Comparison of ENCODE assay signal across 10 mouse cellular contexts in genomic region chr19:10198723-10199122, GRCm38 (mm10). TPM values are rescaled to one million over a fixed set of nuclear protein-coding genes. Genes with fewer than 3 reads are reported as not detected.
A peak's percentile ranks its signal among the peaks of the same experiment; 100 is the strongest.
DNase-seq lines count a peak whose midpoint lies in the region; ATAC-seq and TF ChIP-seq lines count a peak whose summit lies in the region.
"Had no signal": no experiment of that assay in that cellular context is flagged by ENCODE, and none has a peak within 500 bp of the region (broad histone marks: within the 10 kb centered on the region; RNA-seq: fewer than 3 reads in every experiment).

No protein-coding gene starts in this region.

- H3K27me3 ChIP-seq in midbrain, embryonic 10.5 days (ENCODE audit: low read depth, poor library complexity, severe bottlenecking): no peaks in the 10 kb centered on the region
- H3K27me3 ChIP-seq in midbrain, embryonic 16.5 days (ENCODE audit: control insufficient read depth, insufficient read depth, low read depth, low read length): no peaks in the 10 kb centered on the region
- H3K27me3 ChIP-seq in intestine, embryonic 16.5 days (replicated peaks; ENCODE audit: control insufficient read depth, insufficient read depth, low read length): no peaks in the 10 kb centered on the region
- no peaks in the 10 kb centered on the region for H3K27me3 ChIP-seq in liver, embryonic 12.5 days (replicated peaks)
- no peaks in the 10 kb centered on the region for H3K27me3 ChIP-seq in neural tube, embryonic 13.5 days
- H3K27me3 ChIP-seq in stomach, postnatal 0 days (ENCODE audit: control insufficient read depth, insufficient read depth, low read length): no peaks in the 10 kb centered on the region
- H3K27me3 ChIP-seq: embryonic facial prominence, embryonic 13.5 days; stomach, embryonic 15.5 days had no signal

- 31% methylated on average over 3 of the region's 3 CpGs for WGBS in midbrain, embryonic 10.5 days
- 31% methylated on average over 3 of the region's 3 CpGs for WGBS in midbrain, embryonic 16.5 days
- WGBS in intestine, embryonic 16.5 days: 23% methylated on average over 3 of the region's 3 CpGs
- 28% methylated on average over 3 of the region's 3 CpGs for WGBS in liver, embryonic 12.5 days (ENCODE audit: insufficient replicate concordance)
- WGBS in neural tube, embryonic 13.5 days: 29% methylated on average over 3 of the region's 3 CpGs
- WGBS in stomach, postnatal 0 days: 27% methylated on average over 3 of the region's 3 CpGs

- no peak for ATAC-seq in midbrain, embryonic 16.5 days
- peak; percentile 43 for ATAC-seq in intestine, embryonic 16.5 days
- ATAC-seq in liver, embryonic 12.5 days: no peak
- no peak; the same call in 1 of the 2 replicates for ATAC-seq in neural tube, embryonic 13.5 days (ENCODE audit: low read depth)
- peak; percentile 61; the same call in 1 of the 2 replicates for ATAC-seq in stomach, postnatal 0 days (ENCODE audit: low FRiP score, low TSS enrichment)

- peak; percentile 94 for TF ChIP-seq CTCF in stomach, postnatal 0 days (IDR thresholded peaks at IDR 0.05; ENCODE audit: low read depth)

- 0 out of 2 replicates have a peak overlapping the region, but pooled peaks have one; percentile 4 for H3K4me3 ChIP-seq in midbrain, embryonic 10.5 days
- no peak overlapping the region for H3K4me3 ChIP-seq in midbrain, embryonic 16.5 days (ENCODE audit: low read depth, low read length)
- H3K4me3 ChIP-seq in intestine, embryonic 16.5 days (ENCODE audit: low read length): no peak overlapping the region
- H3K4me3 ChIP-seq in liver, embryonic 12.5 days: no peak overlapping the region
- H3K4me3 ChIP-seq in neural tube, embryonic 13.5 days: no peak overlapping the region
- no peak overlapping the region for H3K4me3 ChIP-seq in stomach, postnatal 0 days (ENCODE audit: low read depth, low read length)
- H3K4me3 ChIP-seq: embryonic facial prominence, embryonic 13.5 days; stomach, embryonic 15.5 days had no signal

- H3K36me3 ChIP-seq in midbrain, embryonic 10.5 days: peaks cover 84% of the 10 kb centered on the region
- H3K36me3 ChIP-seq in midbrain, embryonic 16.5 days (ENCODE audit: control insufficient read depth, insufficient read depth, low read length): peaks cover 41% of the 10 kb centered on the region
- peaks cover 20% of the 10 kb centered on the region for H3K36me3 ChIP-seq in intestine, embryonic 16.5 days (ENCODE audit: control insufficient read depth, insufficient read depth, low read length)
- peaks cover 86% of the 10 kb centered on the region for H3K36me3 ChIP-seq in liver, embryonic 12.5 days
- H3K36me3 ChIP-seq in neural tube, embryonic 13.5 days: peaks cover 55% of the 10 kb centered on the region
- H3K36me3 ChIP-seq in stomach, postnatal 0 days (ENCODE audit: control insufficient read depth, insufficient read depth, low read length): peaks cover 24% of the 10 kb centered on the region

- H3K27ac ChIP-seq in midbrain, embryonic 10.5 days (replicated peaks): 0 out of 2 replicates have a peak overlapping the region, but pooled peaks have one; percentile 33
- no peak overlapping the region for H3K27ac ChIP-seq in midbrain, embryonic 16.5 days (ENCODE audit: low read length)
- H3K27ac ChIP-seq in intestine, embryonic 16.5 days (ENCODE audit: low read length): no peak overlapping the region
- peak overlapping the region; percentile 37; the same call in 1 of the 2 replicates for H3K27ac ChIP-seq in liver, embryonic 12.5 days
- 0 out of 2 replicates have a peak overlapping the region, but pooled peaks have one; percentile 9 for H3K27ac ChIP-seq in neural tube, embryonic 13.5 days (replicated peaks)
- H3K27ac ChIP-seq in stomach, postnatal 0 days (replicated peaks): no peak overlapping the region
- H3K27ac ChIP-seq: embryonic facial prominence, embryonic 13.5 days; stomach, embryonic 15.5 days had no signal

- no peaks in the 10 kb centered on the region for H3K9me3 ChIP-seq in midbrain, embryonic 10.5 days (replicated peaks)
- no peaks in the 10 kb centered on the region for H3K9me3 ChIP-seq in midbrain, embryonic 16.5 days (replicated peaks; ENCODE audit: control insufficient read depth, low read length, poor library complexity, severe bottlenecking)
- no peaks in the 10 kb centered on the region for H3K9me3 ChIP-seq in intestine, embryonic 16.5 days (ENCODE audit: control insufficient read depth, low read length)
- H3K9me3 ChIP-seq in liver, embryonic 12.5 days (replicated peaks): no peaks in the 10 kb centered on the region
- H3K9me3 ChIP-seq in neural tube, embryonic 13.5 days: no peaks in the 10 kb centered on the region
- H3K9me3 ChIP-seq in stomach, postnatal 0 days (ENCODE audit: control insufficient read depth, low read length): no peaks in the 10 kb centered on the region
- H3K9me3 ChIP-seq: embryonic facial prominence, embryonic 13.5 days; stomach, embryonic 15.5 days had no signal

- no peak overlapping the region for H3K4me2 ChIP-seq in midbrain, embryonic 16.5 days (ENCODE audit: low read length)
- H3K4me2 ChIP-seq in intestine, embryonic 16.5 days (ENCODE audit: low read depth, low read length): no peak overlapping the region
- no peak overlapping the region for H3K4me2 ChIP-seq in liver, embryonic 12.5 days
- no peak overlapping the region for H3K4me2 ChIP-seq in neural tube, embryonic 13.5 days
- H3K4me2 ChIP-seq in stomach, postnatal 0 days (replicated peaks; ENCODE audit: low read depth): no peak overlapping the region
- H3K4me2 ChIP-seq: embryonic facial prominence, embryonic 13.5 days; stomach, embryonic 15.5 days had no signal

- peaks cover 13% of the 10 kb centered on the region for H3K4me1 ChIP-seq in midbrain, embryonic 10.5 days
- peaks cover 7% of the 10 kb centered on the region for H3K4me1 ChIP-seq in midbrain, embryonic 16.5 days (ENCODE audit: control insufficient read depth, insufficient read depth, low read length)
- peaks cover 9% of the 10 kb centered on the region for H3K4me1 ChIP-seq in intestine, embryonic 16.5 days (ENCODE audit: control insufficient read depth, insufficient read depth, low read length)
- H3K4me1 ChIP-seq in liver, embryonic 12.5 days: peaks cover 45% of the 10 kb centered on the region
- peaks cover 10% of the 10 kb centered on the region for H3K4me1 ChIP-seq in neural tube, embryonic 13.5 days (replicated peaks)
- no peaks in the 10 kb centered on the region for H3K4me1 ChIP-seq in stomach, postnatal 0 days (replicated peaks; ENCODE audit: control insufficient read depth, insufficient read depth)

- no peak for TF ChIP-seq EP300 in stomach, postnatal 0 days (optimal IDR thresholded peaks at IDR 0.05)

- DNase-seq in midbrain, embryonic 10.5 days (ENCODE audit: low spot score): peak; percentile 82
- DNase-seq in cerebellum, adult 9-11 months: peak; percentile 65
- peak; percentile 55 to 77 for DNase-seq in frontal cortex, postnatal 25 days (ENCODE audit: low spot score in 2 of 2)
- DNase-seq in stomach, postnatal 0 days (ENCODE audit: low spot score): peak; percentile 84

- H3K9ac ChIP-seq in midbrain, embryonic 16.5 days (ENCODE audit: low read depth, low read length): no peak overlapping the region
- no peak overlapping the region for H3K9ac ChIP-seq in intestine, embryonic 16.5 days (ENCODE audit: low read depth, low read length)
- no peak overlapping the region for H3K9ac ChIP-seq in liver, embryonic 12.5 days
- no peak overlapping the region for H3K9ac ChIP-seq in neural tube, embryonic 13.5 days
- no peak overlapping the region for H3K9ac ChIP-seq in stomach, postnatal 0 days (ENCODE audit: low read length)
- H3K9ac ChIP-seq: embryonic facial prominence, embryonic 13.5 days; stomach, embryonic 15.5 days had no signal

RNA-seq across cellular contexts. Expression of gene Tmem258, which starts 5.1 kb away (rescaled TPM):
- 351 and 361 TPM in 2 replicates for polyA plus RNA-seq in midbrain, embryonic 10.5 days (2016; fragmentation: Nextera tagmentation; extraction: Ambion mirVana)
- polyA plus RNA-seq in midbrain, embryonic 16.5 days (2015; fragmentation: Nextera tagmentation; extraction: Ambion mirVana): 278 and 290 TPM in 2 replicates
- polyA plus RNA-seq in intestine, embryonic 16.5 days (2015; fragmentation: Nextera tagmentation; extraction: Ambion mirVana): 466 and 467 TPM in 2 replicates
- polyA plus RNA-seq in liver, embryonic 12.5 days (2016; fragmentation: Nextera tagmentation; extraction: Ambion mirVana): 350 and 353 TPM in 2 replicates
- polyA plus RNA-seq in neural tube, embryonic 13.5 days (2015; fragmentation: Nextera tagmentation; extraction: Ambion mirVana): 347 and 404 TPM in 2 replicates
- polyA plus RNA-seq in stomach, postnatal 0 days (2015; fragmentation: Nextera tagmentation; extraction: Ambion mirVana): 330 and 370 TPM in 2 replicates

RNA-seq across cellular contexts. Expression of gene Fen1, which starts 5.2 kb away (rescaled TPM):
- 165 and 188 TPM in 2 replicates for polyA plus RNA-seq in midbrain, embryonic 10.5 days (2016; fragmentation: Nextera tagmentation; extraction: Ambion mirVana)
- 19.5 and 21.9 TPM in 2 replicates for polyA plus RNA-seq in midbrain, embryonic 16.5 days (2015; fragmentation: Nextera tagmentation; extraction: Ambion mirVana)
- 77.9 and 87.8 TPM in 2 replicates for polyA plus RNA-seq in intestine, embryonic 16.5 days (2015; fragmentation: Nextera tagmentation; extraction: Ambion mirVana)
- polyA plus RNA-seq in liver, embryonic 12.5 days (2016; fragmentation: Nextera tagmentation; extraction: Ambion mirVana): 198 and 200 TPM in 2 replicates
- polyA plus RNA-seq in neural tube, embryonic 13.5 days (2015; fragmentation: Nextera tagmentation; extraction: Ambion mirVana): 31.6 and 33.4 TPM in 2 replicates
- 27.8 and 29.2 TPM in 2 replicates for polyA plus RNA-seq in stomach, postnatal 0 days (2015; fragmentation: Nextera tagmentation; extraction: Ambion mirVana)

RNA-seq across cellular contexts. Expression of gene Fads1, which starts 16.0 kb away (rescaled TPM):
- 171 and 192 TPM in 2 replicates for polyA plus RNA-seq in midbrain, embryonic 10.5 days (2016; fragmentation: Nextera tagmentation; extraction: Ambion mirVana)
- 181 and 190 TPM in 2 replicates for polyA plus RNA-seq in midbrain, embryonic 16.5 days (2015; fragmentation: Nextera tagmentation; extraction: Ambion mirVana)
- 146 and 154 TPM in 2 replicates for polyA plus RNA-seq in intestine, embryonic 16.5 days (2015; fragmentation: Nextera tagmentation; extraction: Ambion mirVana)
- polyA plus RNA-seq in liver, embryonic 12.5 days (2016; fragmentation: Nextera tagmentation; extraction: Ambion mirVana): 86.4 and 91.6 TPM in 2 replicates
- polyA plus RNA-seq in neural tube, embryonic 13.5 days (2015; fragmentation: Nextera tagmentation; extraction: Ambion mirVana): 146 and 151 TPM in 2 replicates
- 36.3 TPM in 2 replicates for polyA plus RNA-seq in stomach, postnatal 0 days (2015; fragmentation: Nextera tagmentation; extraction: Ambion mirVana)

RNA-seq across cellular contexts. Expression of gene Myrf, which starts 41.8 kb away (rescaled TPM):
- polyA plus RNA-seq in midbrain, embryonic 10.5 days (2016; fragmentation: Nextera tagmentation; extraction: Ambion mirVana): 2.1 and 2.2 TPM in 2 replicates
- polyA plus RNA-seq in midbrain, embryonic 16.5 days (2015; fragmentation: Nextera tagmentation; extraction: Ambion mirVana): 0.57 and 0.82 TPM in 2 replicates
- polyA plus RNA-seq in intestine, embryonic 16.5 days (2015; fragmentation: Nextera tagmentation; extraction: Ambion mirVana): 9.9 and 10.1 TPM in 2 replicates
- 6.6 TPM in 2 replicates for polyA plus RNA-seq in liver, embryonic 12.5 days (2016; fragmentation: Nextera tagmentation; extraction: Ambion mirVana)
- polyA plus RNA-seq in neural tube, embryonic 13.5 days (2015; fragmentation: Nextera tagmentation; extraction: Ambion mirVana): 0.67 and 0.69 TPM in 2 replicates
- 9.6 and 10.7 TPM in 2 replicates for polyA plus RNA-seq in stomach, postnatal 0 days (2015; fragmentation: Nextera tagmentation; extraction: Ambion mirVana)

Comparison
In these comparisons a context has a peak if more than half of its experiments do, and no peak if none do; other contexts are left out.
1. H3K27ac ChIP-seq: peak in midbrain, embryonic 10.5 days (single experiment), liver, embryonic 12.5 days (single experiment) and neural tube, embryonic 13.5 days (single experiment); none in midbrain, embryonic 16.5 days (single experiment), intestine, embryonic 16.5 days (single experiment) and stomach, postnatal 0 days (single experiment).
2. ATAC-seq: peak in intestine, embryonic 16.5 days (single experiment) and stomach, postnatal 0 days (single experiment); none in midbrain, embryonic 16.5 days (single experiment), liver, embryonic 12.5 days (single experiment) and neural tube, embryonic 13.5 days (single experiment).
3. Peak in every context shown above with its lines, with median percentiles within 50 percentile points of each other: DNase-seq.